Mouse (Mus musculus): Measurements from ENCODE around the gene Gch1. TPM values are rescaled to one million over a fixed set of nuclear protein-coding genes. Genes with fewer than 3 reads are reported as not detected.

Gene Gch1
- total RNA-seq (2021) = 1 to 10 TPM; 1.1 to 1.5 TPM

GRCm38 (mm10) chr14:47188848-47189634 lies at the start of gene Gch1:
TSS of gene Gch1 (minus strand) at chr14:47189413.
- intact Hi-C loops (cut with DNase I) = no loop called here
- DNase-seq (ENCODE audit: low spot score in 2 of 2) = peak; percentile 59 to 63

GRCm38 (mm10) chr14:47237286-47237685 lies 48.1 kb upstream of the Gch1 start:
- no peak for DNase-seq (ENCODE audit: low spot score in 2 of 2)
- intact Hi-C loops (cut with DNase I) = no loop called here

DNA sequence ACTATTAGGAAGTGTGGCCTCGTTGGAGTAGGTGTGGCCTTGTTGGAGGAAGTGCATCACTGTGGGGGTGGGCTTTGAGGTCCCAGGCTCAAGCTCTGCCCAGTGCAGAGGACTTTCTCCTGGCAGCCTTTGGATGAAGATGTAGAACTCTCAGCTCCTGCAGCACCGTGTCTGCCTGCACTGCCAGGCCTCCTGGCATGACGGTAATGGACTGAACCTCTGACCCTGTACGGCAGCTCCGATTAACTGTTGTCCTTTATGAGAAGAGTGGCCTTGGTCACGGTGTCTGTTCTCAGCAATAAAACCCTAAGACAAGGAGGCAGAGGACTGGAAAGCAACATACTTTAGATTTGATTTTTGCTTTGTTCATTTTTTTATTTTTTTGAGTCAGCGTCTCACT lies 47.3 kb upstream of the Gch1 start:
- intact Hi-C loops (cut with DNase I) = no loop called here
- no peak for DNase-seq (ENCODE audit: low spot score in 2 of 2)

DNA sequence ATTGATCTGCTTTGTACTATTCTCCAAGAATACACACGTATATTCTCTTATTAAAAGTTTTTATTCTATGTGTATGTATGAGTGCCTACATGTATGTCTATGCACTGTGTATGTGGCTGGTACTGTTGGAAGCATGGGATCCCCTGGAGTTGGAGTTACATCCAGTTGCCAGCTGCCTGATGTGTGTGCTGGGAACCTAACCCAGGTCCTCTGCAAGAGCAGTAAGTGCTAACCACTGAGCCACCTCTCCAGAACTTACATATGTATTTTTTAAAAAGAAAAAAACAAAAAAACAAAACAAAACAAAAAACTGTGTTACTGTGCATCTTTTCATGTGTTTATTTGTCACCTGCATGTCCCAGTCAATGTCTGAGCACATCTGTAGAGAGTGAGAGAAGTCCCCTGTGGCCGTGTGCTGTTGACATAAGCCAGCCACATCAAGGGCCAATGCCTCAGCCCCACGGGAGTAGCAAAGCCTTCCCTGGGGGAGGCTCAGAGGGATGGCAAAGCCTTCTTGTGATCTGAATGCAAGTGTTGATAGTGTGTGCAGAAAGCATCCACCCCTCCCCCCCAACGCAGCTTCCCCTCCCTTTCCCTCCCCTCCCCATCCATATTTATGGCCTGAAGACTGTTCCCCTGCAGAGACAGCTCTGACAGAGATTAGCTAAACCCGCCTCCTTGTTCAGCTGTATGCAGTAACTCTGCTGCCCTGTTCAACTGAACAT lies 45.5 kb upstream of the Gch1 start:
- DNase-seq (ENCODE audit: low spot score in 2 of 2) = no peak
- intact Hi-C loops (cut with DNase I) = no loop called here

DNA sequence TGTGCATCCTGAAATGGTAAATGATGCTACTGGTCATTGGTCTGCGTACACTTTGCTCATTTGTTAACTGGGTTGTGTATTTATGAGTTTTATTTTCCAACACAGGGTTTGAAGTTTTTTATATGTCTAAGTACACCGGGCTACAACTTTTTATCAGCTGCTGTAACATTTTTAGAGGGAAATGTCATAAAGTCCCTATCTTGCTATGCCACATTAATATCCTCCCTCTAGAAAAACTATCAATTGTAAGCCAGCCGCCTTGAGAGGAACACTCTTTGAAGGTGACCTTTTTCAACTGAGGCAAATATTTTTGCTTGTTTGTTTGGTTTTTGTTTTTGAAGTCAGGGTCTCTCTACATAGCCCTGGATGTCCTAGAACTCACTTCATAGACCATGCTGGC lies 44.8 kb upstream of the Gch1 start:
- DNase-seq (ENCODE audit: low spot score in 2 of 2) = no peak
- intact Hi-C loops (cut with DNase I) = no loop called here

GRCm38 (mm10) chr14:47233602-47234001 lies 44.4 kb upstream of the Gch1 start:
- intact Hi-C loops (cut with DNase I) = no loop called here
- no peak for DNase-seq (ENCODE audit: low spot score in 2 of 2)

DNA sequence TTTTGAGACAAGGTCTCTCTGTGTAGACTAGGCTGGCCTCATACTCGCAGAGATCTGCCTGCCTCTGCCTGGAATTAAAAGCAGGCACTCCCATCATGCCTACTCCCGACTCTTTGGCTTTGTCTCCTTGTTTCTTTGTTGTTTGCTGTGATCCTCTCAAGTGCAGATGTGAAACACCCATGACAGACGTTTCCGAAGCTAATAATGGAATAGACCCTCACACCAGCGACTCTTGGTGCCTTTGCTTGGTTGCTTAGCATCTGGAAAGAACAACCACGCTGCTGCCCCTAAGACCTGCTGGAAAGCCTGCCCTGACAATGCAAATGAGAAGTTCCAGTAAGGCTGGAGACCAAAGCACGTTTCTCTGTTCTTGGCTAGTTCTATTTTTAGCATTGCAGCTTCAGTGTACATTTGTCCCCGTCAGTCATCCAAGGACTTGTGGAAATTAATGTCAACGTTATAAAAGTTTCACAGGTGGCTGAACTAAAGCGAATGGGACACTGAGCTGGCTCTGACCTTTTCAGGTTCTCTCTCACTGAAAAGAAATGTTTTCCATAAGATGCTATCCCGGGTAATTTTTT lies 40.7 kb upstream of the Gch1 start:
- DNase-seq (ENCODE audit: low spot score in 2 of 2) = no peak
- intact Hi-C loops (cut with DNase I) = no loop called here

DNA sequence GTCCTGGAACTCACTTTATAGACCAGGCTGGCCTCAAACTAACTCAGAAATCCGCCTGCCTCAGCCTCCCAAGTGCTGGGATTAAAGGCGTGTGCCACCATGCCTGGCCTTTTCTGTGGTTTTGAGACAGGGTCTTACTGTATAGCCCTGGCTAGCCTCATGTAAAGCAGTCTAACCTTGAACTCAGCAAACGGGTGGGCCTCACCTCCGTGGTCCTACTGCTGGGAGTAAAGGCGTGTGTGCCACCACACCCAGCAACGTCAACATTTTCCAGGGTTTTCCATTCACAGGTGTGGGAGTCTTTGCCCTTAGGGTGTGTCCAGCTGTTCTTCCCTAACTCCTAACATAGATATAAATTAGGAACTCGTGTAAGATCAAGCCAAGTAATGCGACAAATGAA lies 36.7 kb upstream of the Gch1 start:
- no peak for DNase-seq (ENCODE audit: low spot score in 2 of 2)
- intact Hi-C loops (cut with DNase I) = no loop called here

GRCm38 (mm10) chr14:47224476-47225325 lies 35.5 kb upstream of the Gch1 start:
- intact Hi-C loops (cut with DNase I) = no loop called here
- DNase-seq (ENCODE audit: low spot score in 2 of 2) = no peak

DNA sequence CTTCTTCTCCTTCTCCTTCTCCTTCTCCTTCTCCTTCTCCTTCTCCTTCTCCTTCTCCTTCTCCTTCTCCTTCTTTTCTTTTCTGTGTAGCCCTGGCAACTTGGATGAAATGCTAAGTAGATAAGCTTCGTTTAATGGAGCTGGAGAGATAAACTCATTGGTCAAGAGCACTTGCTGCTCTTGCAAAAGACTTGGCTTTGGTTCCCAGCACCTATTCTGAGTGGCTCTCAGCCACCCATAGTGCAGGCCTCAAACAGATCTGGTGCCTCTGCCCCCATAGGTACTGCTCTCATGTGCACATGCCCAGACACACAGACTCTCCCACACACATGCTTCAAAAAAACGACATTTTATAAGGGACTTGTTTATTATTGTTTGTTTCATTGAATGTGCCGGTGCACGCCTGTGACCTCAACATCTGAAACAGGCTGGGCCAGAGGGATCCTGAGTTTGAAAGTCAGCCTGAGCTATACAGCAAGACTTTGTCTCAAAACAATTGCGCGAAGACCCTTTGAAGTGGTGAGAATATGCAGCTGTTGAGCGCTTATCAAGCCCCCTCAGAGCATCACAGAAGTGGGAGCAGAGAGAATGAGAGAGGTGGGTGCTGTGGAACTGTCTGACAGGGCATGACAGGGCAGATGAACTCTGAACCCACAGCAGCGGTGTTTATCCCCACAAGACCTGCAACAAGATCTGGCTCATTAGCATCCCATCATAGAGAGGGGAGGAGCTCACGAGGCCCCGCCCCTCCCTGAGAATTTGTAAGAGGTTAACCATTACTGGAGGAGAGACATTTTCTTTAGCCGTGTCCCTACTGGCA lies 33.6 kb upstream of the Gch1 start:
- intact Hi-C loops (cut with DNase I) = no loop called here
- DNase-seq (ENCODE audit: low spot score in 2 of 2) = no peak

DNA sequence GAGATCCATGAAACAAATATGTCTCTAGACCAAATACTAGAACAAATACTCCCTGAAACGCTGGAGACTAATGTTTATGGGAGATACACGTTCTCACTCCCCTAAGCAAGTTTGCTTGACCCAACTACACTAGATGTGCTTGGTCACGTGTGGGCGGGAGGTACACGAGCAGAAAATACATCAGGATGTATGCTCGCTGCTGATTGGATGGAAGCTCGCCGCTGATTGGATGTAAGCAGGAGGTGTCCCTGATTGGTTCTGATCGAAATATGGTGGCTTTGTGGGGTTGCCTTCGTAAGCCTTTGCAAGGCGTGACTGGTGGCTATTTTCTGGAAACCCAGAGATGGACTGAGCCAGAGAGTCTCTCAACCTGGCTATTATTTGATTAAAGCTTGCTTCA lies 32.4 kb upstream of the Gch1 start:
- intact Hi-C loops (cut with DNase I) = no loop called here
- no peak for DNase-seq (ENCODE audit: low spot score in 2 of 2)

DNA sequence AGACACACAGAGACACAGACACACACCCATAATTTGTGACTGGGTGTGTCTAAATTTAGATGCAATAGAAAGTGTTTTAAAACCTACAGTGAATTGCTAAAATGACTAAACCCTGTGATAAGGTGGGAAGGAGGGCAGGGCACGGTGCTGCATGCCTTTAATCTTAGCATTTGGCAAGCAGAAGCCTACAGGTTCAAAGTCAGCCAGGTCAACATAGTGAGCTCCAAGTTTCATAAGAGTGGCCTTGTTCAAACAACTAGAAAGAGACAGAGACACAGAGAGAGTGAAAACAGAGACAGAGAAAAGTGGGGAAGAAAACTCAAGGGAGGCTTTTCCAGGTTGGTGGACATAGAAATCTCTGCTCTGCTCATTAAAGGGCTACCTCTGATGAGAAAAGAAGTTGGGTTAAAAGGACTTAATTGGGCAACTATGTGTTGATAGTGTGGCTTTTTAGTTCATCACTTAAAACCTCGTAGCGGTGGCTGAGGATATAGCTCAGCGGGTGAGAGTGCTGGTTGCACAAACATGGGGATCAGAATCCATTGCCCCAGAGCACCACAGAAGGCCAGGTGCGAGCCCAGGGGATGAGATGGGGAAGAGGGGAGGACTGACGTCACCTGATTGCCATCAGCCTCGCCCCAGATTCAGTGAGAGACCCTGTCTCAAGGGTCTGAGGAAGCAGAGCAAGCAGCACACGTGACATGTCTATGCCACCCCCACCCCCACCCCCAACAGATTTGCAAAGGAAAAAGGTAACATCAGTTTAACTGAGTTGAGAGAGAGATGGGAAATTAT lies 31.2 kb upstream of the Gch1 start:
- intact Hi-C loops (cut with DNase I) = no loop called here
- no peak for DNase-seq (ENCODE audit: low spot score in 2 of 2)

DNA sequence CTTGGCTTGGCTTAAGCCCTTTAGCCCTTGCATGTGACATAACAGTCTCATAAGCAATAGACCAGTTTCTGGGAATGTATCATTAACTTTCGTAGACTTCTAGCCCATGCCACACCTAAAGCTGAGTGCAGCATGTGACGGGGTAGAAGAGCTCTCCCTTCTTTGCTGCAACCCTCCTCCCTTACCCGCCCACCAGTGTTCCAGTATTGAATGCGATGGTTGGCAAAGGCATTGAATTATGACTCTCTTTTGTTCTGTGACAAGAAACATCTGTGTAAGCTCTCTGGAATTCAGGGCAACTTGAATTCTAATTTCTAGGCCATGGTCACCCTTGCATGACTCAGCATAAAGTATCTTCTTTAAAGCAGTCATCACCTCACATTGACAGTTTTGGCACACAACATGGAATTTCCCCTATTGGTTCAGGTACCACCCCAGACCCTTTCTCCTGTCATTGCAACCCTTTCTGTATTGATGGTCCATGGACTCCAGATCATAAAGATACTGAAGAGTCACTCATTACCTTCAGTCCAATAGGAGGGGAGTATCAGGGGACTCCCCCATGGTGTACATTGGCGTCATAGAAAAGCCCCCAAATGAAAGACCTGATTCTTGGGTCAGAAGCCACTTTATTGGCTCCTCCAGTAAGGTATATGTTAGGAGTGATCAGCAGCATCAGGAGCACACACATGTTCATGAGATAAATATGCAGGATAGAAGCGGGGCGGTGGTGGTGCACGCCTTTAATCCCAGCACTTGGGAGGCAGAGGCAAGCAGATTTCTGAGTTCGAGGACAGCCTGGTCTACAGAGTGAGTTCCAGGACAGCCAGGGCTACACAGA lies 29.8 kb upstream of the Gch1 start:
- DNase-seq (ENCODE audit: low spot score in 2 of 2) = no peak
- intact Hi-C loops (cut with DNase I) = no loop called here

DNA sequence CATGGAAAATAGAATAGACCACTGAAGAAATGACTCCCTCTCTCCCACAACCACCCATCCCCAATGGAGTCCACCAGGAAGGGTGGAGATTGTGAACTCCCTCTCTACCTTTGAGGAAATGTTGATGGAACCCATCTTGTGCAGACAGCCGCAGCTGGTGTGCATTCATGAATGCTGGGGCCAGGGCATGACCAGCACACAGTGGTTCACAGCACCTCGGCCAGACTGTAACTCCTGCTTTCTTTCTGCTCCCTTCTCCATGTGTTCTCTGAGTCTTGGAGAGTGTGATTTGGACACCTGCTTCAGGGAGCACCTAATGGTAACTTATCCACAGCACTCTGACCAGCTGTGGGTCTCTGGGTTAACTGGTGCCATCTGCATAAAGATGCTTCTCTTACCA lies 27.3 kb upstream of the Gch1 start:
- intact Hi-C loops (cut with DNase I) = no loop called here
- DNase-seq (ENCODE audit: low spot score in 2 of 2) = no peak

DNA sequence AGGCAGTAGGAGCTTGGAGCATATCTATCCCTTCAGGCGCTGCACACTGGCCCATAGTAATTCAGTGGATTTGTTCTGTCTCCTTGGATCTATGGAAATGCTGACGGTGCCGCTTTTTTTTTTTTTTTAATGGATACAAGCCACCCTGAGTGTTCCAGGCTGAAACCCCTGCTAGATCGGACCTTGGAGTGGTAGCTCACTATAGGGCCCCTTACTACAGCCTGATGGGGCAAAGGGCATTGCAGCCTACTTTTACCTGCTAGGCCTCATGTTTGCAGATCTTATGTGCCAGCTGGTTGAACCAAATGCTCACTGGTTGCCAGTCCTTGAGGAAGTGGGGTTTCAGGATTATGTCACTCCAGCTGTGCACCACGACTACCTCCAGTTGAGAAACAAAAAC lies 25.2 kb upstream of the Gch1 start:
- DNase-seq (ENCODE audit: low spot score in 2 of 2) = no peak
- intact Hi-C loops (cut with DNase I) = no loop called here

GRCm38 (mm10) chr14:47213305-47213704 lies 24.1 kb upstream of the Gch1 start:
- intact Hi-C loops (cut with DNase I) = no loop called here
- DNase-seq (ENCODE audit: low spot score in 2 of 2) = no peak

DNA sequence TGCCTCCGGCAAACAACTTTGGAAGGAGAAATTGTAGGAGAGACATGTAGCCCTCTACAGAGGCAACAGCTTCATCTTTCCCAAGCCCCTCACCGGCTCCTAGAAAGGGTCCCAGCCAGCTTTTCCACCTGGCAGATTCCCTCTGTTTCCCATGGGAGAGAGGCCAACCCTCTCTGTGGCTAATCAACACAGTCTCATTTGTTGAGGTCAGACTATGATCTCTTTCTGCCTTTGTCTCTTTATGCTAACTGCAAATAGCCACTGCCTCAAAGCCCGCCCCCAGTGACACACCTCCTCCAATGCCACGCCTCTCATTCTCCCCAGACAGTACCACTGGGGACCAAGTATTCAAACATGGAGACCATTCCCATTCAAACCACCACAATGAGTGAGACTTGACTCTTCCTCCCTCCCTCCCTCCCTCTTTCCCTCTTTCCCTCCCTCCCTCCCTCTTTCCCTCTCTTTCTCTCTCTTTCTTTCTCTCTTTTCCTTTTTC lies 20.5 kb upstream of the Gch1 start:
- no peak for DNase-seq (ENCODE audit: low spot score in 2 of 2)
- intact Hi-C loops (cut with DNase I) = no loop called here

All from left cerebral cortex, postnatal 36 days (tissue).